Mouse (Mus musculus) cerebellum, postnatal 36 days (tissue): Measurements from ENCODE around the gene Spryd7.

Experiments
- DNase-seq, 2 experiments: peaks; one replicate each; pipeline ENCODE4 v3.0.0; 2021 to 2022; ENCODE audit warnings: mixed read lengths in 2 of 2

Gene Spryd7

GRCm38 (mm10) chr14:61535811-61536210 lies 20.9 kb downstream of the Spryd7 start:
- no peak for DNase-seq

DNA sequence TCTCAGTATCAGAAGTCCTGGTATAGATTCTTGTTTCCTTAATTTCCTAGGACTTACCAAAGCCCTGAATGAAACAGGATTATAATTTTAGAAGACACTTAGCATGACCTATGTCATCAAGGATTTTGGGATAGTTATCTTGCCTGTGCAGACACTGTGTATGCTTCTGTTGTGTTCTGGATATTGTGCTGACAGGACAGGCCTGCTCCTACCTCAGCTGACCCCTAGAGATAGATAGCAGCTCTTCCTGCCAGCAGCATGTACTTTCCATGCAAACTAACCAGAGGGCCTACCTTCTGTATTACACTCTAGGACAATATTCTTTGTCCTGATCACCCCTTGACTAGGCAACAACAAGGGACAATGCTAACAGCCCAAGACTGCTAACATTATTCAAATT lies 25.7 kb downstream of the Spryd7 start:
- DNase-seq = no peak

- no peak for DNase-seq
These were observed 26.3 kb downstream of the Spryd7 start for GRCm38 (mm10) chr14:61530396-61530795.

GRCm38 (mm10) chr14:61529533-61529932 lies 27.2 kb downstream of the Spryd7 start:
- no peak for DNase-seq

DNA sequence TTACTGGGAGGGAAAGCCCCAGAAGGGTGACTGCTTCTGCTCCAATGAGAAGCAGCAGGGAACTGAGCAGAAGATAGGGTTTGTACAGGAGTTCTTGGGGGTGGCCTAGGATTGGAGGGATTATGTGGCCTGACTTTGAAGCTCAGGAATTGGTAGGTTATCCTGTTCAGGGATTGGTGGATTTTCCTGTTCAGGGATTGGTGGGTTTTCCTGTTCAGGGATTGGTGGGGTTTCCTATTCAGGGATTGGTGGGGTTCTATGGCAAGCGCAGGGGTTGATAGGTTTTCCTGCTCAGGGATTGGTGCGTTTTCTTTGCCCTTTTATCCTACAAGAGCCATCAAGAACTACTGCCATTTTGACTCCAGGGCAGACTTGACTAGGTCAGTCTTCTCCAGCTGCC lies 30.7 kb downstream of the Spryd7 start:
- DNase-seq = no peak

DNA sequence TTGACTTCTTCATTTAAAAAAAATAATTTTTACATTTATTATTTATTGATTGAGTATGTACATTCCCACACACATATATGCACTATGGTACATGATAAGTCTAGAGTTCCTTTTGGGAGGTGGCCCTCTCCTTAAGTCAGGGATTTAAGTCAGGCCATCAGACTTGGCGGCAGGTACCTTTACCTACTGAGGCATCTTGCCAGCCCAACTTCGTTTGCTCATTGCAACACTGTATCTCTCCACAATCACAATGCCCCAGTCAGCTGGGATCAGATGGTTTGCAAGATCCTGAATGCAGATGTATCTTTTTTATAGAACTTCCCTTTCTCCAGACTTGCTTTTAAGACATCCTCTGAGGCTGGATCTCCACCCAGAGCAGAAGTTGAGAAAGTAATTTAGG lies 32.9 kb downstream of the Spryd7 start:
- DNase-seq = no peak

DNA sequence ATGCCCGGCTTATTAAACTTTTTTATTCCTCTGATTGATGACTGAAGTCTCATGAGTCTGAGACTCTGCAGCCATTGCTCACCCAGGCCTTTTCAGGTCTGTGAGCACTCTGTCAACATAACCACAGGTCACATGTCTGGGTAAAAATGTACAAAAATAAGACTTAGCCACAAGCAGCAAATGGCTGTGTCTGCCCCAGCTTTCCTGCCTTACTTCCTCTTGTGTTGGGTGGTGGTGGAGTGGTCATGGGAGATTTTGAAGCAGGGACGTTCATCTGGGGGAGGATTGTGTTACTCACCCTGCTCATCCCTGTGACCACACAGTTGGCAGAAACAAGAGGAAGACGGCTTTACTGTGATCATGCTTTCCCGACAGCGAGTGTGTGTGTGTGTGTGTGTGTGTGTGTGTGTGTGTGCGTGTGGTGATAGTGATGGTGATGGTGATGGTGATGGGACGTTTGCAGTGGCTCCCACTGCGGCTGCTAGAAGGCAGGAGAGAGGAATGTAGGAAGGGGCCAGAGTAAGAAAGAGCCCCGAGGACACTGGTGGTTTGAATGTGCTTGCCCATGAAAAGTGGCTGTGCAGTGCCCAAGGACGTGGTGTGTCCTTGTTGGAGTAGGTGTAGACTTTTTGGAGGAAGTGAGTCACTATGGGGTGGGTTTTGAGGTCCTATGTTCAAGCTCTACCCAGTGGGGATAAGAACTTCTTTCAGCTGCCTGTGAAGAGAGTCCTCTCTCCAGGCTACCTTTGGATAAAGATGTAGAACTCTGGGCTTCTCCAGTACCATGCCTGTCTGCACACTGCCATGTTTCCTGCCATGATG lies 37.8 kb downstream of the Spryd7 start:
- DNase-seq = no peak

DNA sequence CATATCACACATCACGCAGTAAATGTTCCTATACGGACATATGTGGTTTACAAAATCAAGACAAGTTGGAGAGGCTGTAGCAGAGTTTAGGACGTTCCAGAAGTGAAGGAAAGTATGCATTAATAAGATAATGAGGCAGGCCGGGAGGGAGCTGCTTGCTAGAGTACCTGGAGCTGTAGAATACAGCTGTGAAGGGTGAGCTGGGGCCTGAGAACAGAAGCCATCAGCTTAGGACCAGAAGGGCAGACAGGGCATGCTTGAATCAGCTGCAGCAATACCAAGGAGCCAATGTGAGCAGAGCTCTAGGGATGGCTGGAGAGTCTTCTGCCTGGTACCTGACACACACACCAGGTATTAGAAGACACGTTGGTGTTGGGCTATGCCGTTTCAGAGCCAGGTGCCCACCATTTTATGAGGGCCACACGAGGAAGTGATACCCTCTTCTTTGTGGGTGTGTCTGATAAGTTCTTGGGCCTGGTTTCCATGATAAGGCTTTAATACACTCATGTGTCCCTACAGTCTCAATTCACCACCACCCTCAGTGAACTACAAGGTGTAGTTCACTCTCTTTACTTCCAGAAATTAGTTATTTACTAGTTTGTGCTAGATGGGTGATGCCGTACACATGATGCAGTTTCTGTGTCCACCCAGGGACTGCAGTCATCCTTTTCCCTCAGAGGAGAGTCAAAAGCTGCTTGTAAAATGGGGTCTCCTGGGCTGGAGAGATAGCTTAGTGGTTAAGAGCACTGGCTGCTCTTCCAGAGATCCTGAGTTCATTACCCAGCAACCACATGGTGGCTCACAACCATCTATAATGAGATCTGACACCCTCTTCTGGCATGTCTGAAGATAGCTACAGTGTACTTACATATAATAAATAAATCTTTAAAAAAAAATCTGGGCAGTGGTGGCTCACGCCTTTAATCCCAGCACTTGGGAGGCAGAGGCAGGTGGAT lies 39.9 kb downstream of the Spryd7 start:
- DNase-seq = no peak

DNA sequence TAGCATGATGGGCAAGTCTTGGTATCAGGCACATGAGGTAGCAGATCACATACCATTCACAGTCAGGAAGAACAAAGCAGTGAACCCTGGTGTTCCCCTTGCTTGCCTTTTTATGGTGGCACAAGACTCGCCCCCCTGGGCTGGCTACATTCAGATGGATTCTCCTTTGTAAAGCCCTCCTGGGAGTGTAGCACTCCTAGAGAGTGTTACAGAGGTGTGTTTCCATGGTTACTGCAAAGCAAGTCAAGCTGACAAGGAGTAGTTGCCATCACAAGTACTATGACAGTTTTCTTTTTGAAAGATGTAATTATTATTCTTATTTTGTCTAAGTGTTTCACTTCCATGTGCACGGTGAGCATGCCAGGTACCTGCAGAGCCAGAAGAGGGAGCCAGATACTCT lies 45.2 kb downstream of the Spryd7 start:
- no peak for DNase-seq

GRCm38 (mm10) chr14:61497716-61498490 lies 58.8 kb downstream of the Spryd7 start:
- peak; percentile 81 for DNase-seq

DNA sequence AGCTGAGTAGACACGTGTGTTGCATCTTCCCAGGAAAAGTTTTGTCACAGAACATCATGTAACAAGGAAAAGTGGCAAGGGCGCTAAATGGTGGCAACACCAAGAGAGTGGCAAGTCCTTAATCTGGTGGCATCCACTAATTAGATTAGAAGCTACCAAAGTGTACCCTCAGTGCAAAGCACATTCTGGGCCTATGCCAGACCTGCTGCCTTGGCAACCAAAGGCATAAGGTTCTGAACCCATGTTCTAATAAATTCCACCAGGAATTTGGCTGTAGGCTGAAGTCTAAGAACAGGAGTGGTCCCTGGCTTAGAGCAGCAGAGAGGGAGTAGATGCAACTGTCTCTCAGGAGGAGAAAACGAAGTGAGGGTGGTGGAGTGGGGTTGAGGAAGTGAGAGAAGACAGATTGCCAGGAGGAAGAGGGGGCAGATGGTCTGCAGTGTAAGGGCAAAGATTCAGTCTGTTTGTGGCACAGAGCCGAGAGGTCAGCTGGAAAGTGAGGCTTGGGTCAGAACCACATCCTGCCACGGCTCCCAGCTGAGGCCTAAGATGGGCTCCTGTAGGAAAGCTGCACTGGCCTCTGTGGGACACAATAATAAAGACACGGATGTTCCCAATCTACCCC lies 63.1 kb downstream of the Spryd7 start:
- DNase-seq = peak; percentile 19 to 24
